Mouse (Mus musculus) C2C12 (cell line): ENCODE data around the gene Glrb.

ENCODE experiments used
- CTCF ChIP-seq: IDR thresholded peaks from one replicate; pipeline ENCODE4 v1.5.1; 2011; ENCODE audit not compliant: control insufficient read depth, insufficient read depth, insufficient read length
- MYOD1 ChIP-seq: IDR thresholded peaks from one replicate; pipeline ENCODE4 v1.6.1; 2011; ENCODE audit warnings: low read depth; ENCODE audit not compliant: control insufficient read depth, insufficient read length
- MYOG ChIP-seq: IDR thresholded peaks from one replicate; pipeline ENCODE4 v1.6.1; 2011; ENCODE audit not compliant: control insufficient read depth, insufficient read length; ENCODE audit errors: extremely low read depth

GRCm38 (mm10) chr3:80891087-80891486 lies 22.4 kb downstream of the Glrb start:
- TF ChIP-seq CTCF (no peak), MYOG (no peak), MYOD1 (no peak)
